Mouse (Mus musculus): ENCODE data around the gene Duox2.
"Not testable (repeated sequence)": the region's sequence is repeated elsewhere in the genome, so short reads cannot be mapped to it uniquely, and the experiment has no call there.

Gene Duox2

GRCm38 (mm10) chr2:122298096-122298499 lies at the start of gene Duox2:
TSS of gene Duox2 (minus strand) at chr2:122298449.
- DNase-seq, result no peak

GRCm38 (mm10) chr2:122347257-122347656 lies 49.0 kb upstream of the Duox2 start:
- DNase-seq, result no peak

- not testable (repeated sequence) for DNase-seq
These were observed 47.9 kb upstream of the Duox2 start for GRCm38 (mm10) chr2:122346164-122346563.

GRCm38 (mm10) chr2:122345106-122345893 lies 47.1 kb upstream of the Duox2 start:
- no peak for DNase-seq

- no peak for DNase-seq
These were observed 39.0 kb upstream of the Duox2 start for GRCm38 (mm10) chr2:122337291-122337690.

- DNase-seq, result no peak
These were observed 35.9 kb upstream of the Duox2 start for GRCm38 (mm10) chr2:122334170-122334569.

- no peak for DNase-seq
These were observed 34.0 kb upstream of the Duox2 start for GRCm38 (mm10) chr2:122332222-122332621.

GRCm38 (mm10) chr2:122330317-122330716 lies 32.1 kb upstream of the Duox2 start:
- DNase-seq, result not testable (repeated sequence)

- DNase-seq, result no peak
These were observed 29.7 kb upstream of the Duox2 start for GRCm38 (mm10) chr2:122327986-122328385.

GRCm38 (mm10) chr2:122325361-122325760 lies 27.1 kb upstream of the Duox2 start:
- no peak for DNase-seq

- no peak for DNase-seq
These were observed 26.3 kb upstream of the Duox2 start for GRCm38 (mm10) chr2:122324586-122324985.

- no peak for DNase-seq
These were observed 25.7 kb upstream of the Duox2 start for GRCm38 (mm10) chr2:122323960-122324359.

GRCm38 (mm10) chr2:122317384-122317783 lies 19.1 kb upstream of the Duox2 start:
- no peak for DNase-seq

- DNase-seq, result no peak
These were observed 17.1 kb upstream of the Duox2 start, which contains the start of gene Duox1 for GRCm38 (mm10) chr2:122315372-122315771. TSS of gene Duox1 (plus strand) at chr2:122315672.

GRCm38 (mm10) chr2:122313536-122313935 lies 15.3 kb upstream of the Duox2 start, which contains the start of gene Duoxa1:
TSS of gene Duoxa1 (minus strand) at chr2:122313730.
- DNase-seq, result no peak

GRCm38 (mm10) chr2:122312722-122313417 lies 14.6 kb upstream of the Duox2 start:
- peak in 1 of 2 experiments; percentile 49 for DNase-seq

GRCm38 (mm10) chr2:122311561-122311960 lies 13.3 kb upstream of the Duox2 start:
- DNase-seq, result no peak

- DNase-seq, result no peak
These were observed 11.4 kb upstream of the Duox2 start for GRCm38 (mm10) chr2:122309647-122310046.

GRCm38 (mm10) chr2:122306184-122306583 lies 7.9 kb upstream of the Duox2 start:
- DNase-seq, result no peak

GRCm38 (mm10) chr2:122305097-122305892 lies 7.0 kb upstream of the Duox2 start:
- no peak for DNase-seq

GRCm38 (mm10) chr2:122304544-122304943 lies 6.3 kb upstream of the Duox2 start:
- no peak for DNase-seq

GRCm38 (mm10) chr2:122302574-122303241 lies 4.5 kb upstream of the Duox2 start:
- DNase-seq, result peak; percentile 38 to 50

All from thymus, adult 18-20 months (tissue).